Mouse (Mus musculus) ES-E14 (cell line): ENCODE results near the gene Myo19. TPM values are rescaled to one million over a fixed set of nuclear protein-coding genes. Genes with fewer than 3 reads are reported as not detected.
A peak's percentile ranks its signal among the peaks of the same experiment; 100 is the strongest.

Source experiments
- DNase-seq: peaks from one replicate; pipeline ENCODE4 v3.0.0-alpha.2; 2013; ENCODE audit warnings: low read depth, low spot score
- H3K27ac ChIP-seq: 2 replicates; pipeline ENCODE4 v1.5.1; 2012; ENCODE audit warnings: low read depth, mild to moderate bottlenecking, low read length, moderate library complexity, mixed read lengths; ENCODE audit not compliant: poor library complexity, insufficient read depth, severe bottlenecking
- H3K36me3 ChIP-seq: 2 replicates; pipeline ENCODE4 v1.6.1; 2012; ENCODE audit warnings: mild to moderate bottlenecking, low read length, moderate library complexity, mixed read lengths; ENCODE audit not compliant: control insufficient read depth, poor library complexity, insufficient read depth, severe bottlenecking
- H3K4me1 ChIP-seq, 2 experiments: fragments of 150-350 bp in 1 of 2; sonication (generic) in 1 of 2; 2 replicates each; pipeline ENCODE4 v1.6.1; 2012; ENCODE audit warnings: low read length in 2 of 2, mild to moderate bottlenecking in 1 of 2, mixed read lengths in 1 of 2; ENCODE audit not compliant: control insufficient read depth in 2 of 2, insufficient read depth in 2 of 2, poor library complexity in 1 of 2
- H3K4me3 ChIP-seq, 2 experiments: fragments of 150-350 bp in 1 of 2; sonication (generic) in 1 of 2; 2 replicates each; pipeline ENCODE4 v1.5.1; 2012; ENCODE audit warnings: low read length in 2 of 2, low read depth in 1 of 2, mild to moderate bottlenecking in 1 of 2, mixed read lengths in 1 of 2; ENCODE audit not compliant: insufficient read depth in 1 of 2, poor library complexity in 1 of 2, severe bottlenecking in 1 of 2
- H3K9ac ChIP-seq: 2 replicates; pipeline ENCODE4 v1.6.1; 2012; ENCODE audit warnings: low read depth, mild to moderate bottlenecking, low read length, mixed read lengths; ENCODE audit not compliant: poor library complexity, insufficient read depth, severe bottlenecking
- H3K9me3 ChIP-seq: fragments of 150-350 bp; sonication (generic); 2 replicates; pipeline ENCODE4 v1.6.1; 2012; ENCODE audit warnings: low read depth, mild to moderate bottlenecking, low read length; ENCODE audit not compliant: control insufficient read depth, insufficient read depth
- CHD2 ChIP-seq: IDR thresholded peaks from 2 replicates; pipeline ENCODE4 v1.6.1; 2014; ENCODE audit warnings: mild to moderate bottlenecking, low read depth, low read length, inconsistent platforms
- HCFC1 ChIP-seq: IDR thresholded peaks from 2 replicates; pipeline ENCODE4 v1.6.1; 2012; ENCODE audit warnings: low read length, inconsistent platforms, borderline replicate concordance; ENCODE audit not compliant: insufficient read depth
- MAFK ChIP-seq: IDR thresholded peaks from 2 replicates; pipeline ENCODE4 v1.6.1; 2014; ENCODE audit warnings: mild to moderate bottlenecking, low read depth, low read length, inconsistent platforms; ENCODE audit not compliant: insufficient read depth
- ZC3H11A ChIP-seq: IDR thresholded peaks from 2 replicates; pipeline ENCODE4 v1.6.1; 2012; ENCODE audit warnings: low read depth, mild to moderate bottlenecking, inconsistent platforms, low read length, borderline replicate concordance
- ZNF384 ChIP-seq: IDR thresholded peaks from 2 replicates; pipeline ENCODE4 v1.6.1; 2012; ENCODE audit warnings: low read depth, low read length, inconsistent platforms
- in situ Hi-C, 2 experiments: fragments of 600-800 bp; cut with MboI; formaldehyde crosslinking; loops; one replicate each; pipeline ENCODE4 v1.15.1; 2025; ENCODE audit warnings: low sequenced_read_pairs in 2 of 2, inconsistent platforms in 1 of 2; ENCODE audit not compliant: unreplicated experiment in 2 of 2
- total RNA-seq: library from RNA; depleted of rRNA; stranded (reverse); fragments of 300-350 nt; gene quantifications from 2 replicates; pipeline ENCODE4 v1.2.3, GENCODE M21; 2012

Myo19 gene
- total RNA-seq, 1 experiment = 16.2 TPM

DNA sequence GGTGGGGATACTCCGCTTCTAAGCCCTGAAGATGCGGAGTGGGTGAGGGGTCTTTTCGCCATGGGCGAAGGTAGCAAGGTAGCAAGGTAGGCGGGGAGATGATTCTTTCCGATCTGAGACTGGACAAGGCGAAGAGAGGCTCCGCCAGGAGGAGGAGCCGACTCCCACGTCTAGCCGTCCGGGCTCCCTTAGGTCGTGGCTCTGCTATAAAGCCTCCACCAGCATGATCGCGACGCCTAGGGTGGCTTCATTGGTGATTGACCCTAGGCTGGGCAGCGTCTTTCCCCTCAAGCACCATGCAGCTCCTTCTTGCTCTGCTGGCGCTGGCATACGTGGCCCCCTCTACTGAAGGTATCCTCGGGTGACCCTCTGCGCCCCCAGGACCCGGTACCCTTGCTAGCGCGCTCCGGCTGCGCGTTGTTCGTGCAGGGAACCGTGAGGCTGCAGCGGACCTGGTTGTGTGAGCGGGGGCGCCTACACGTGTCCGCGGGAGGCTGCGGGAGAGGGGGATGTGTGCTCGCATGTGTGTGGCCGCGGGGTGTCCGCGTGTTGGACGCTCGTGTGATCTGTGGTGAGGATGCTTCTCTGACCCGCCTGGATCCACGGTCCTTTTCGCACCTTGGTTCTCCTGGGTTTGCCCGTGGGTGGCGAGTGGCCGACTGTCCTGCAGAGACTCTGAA lies 77.8 kb downstream of the Myo19 start, which contains the start of gene Car4:
Car4 (plus strand) TSS at position 196 of the 680 bp plus-strand sequence.
- H3K36me3 ChIP-seq = no peaks in the 10 kb centered on the region
- in situ Hi-C loops = no loop called here
- no peaks in the 10 kb centered on the region for H3K9me3 ChIP-seq
- TF ChIP-seq MAFK (no peak), HCFC1 (no peak), ZC3H11A (no peak), ZNF384 (no peak), CHD2 (no peak)
- peaks cover 0 to 7% of the 10 kb centered on the region in 2 experiments; a peak in 1 of 4 replicates for H3K4me1 ChIP-seq
- H3K4me3 ChIP-seq = peak within 1 kb of the TSS; percentile 64 to 73
- no peak for DNase-seq
- H3K9ac ChIP-seq = peak within 1 kb of the TSS; percentile 59; the same call in 1 of the 2 replicates
- no peak within 1 kb of the TSS for H3K27ac ChIP-seq

DNA sequence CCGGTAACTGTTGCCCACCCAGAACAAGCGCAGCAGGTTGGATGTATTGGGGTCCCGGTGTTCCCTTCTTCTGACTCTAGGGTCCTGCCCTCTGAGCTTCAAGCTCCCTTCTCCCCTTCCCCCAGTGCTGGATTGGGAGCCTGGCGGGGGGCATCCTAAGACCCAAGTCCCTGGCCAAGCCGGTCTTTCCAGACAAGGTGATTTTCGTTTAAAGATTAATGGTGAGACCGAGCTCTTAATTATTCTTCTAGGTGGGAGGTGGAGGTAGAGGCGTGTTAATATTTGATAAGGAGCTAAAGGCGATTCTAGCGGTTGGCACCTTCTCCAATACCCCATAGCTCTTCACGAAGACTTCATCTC lies 78.3 kb downstream of the Myo19 start:
- Histone ChIP-seq H3K9ac (peak overlapping the region; percentile 59; the same call in 1 of the 2 replicates), H3K4me1 (peaks cover 0 to 7% of the 10 kb centered on the region in 2 experiments; a peak in 1 of 4 replicates), H3K4me3 (peak overlapping the region; percentile 64 to 73), H3K9me3 (no peaks in the 10 kb centered on the region), H3K36me3 (no peaks in the 10 kb centered on the region), H3K27ac (no peak overlapping the region)
- DNase-seq = no peak
- in situ Hi-C loops = no loop called here
- TF ChIP-seq ZNF384 (no peak), ZC3H11A (no peak), HCFC1 (no peak), CHD2 (no peak), MAFK (no peak)

DNA sequence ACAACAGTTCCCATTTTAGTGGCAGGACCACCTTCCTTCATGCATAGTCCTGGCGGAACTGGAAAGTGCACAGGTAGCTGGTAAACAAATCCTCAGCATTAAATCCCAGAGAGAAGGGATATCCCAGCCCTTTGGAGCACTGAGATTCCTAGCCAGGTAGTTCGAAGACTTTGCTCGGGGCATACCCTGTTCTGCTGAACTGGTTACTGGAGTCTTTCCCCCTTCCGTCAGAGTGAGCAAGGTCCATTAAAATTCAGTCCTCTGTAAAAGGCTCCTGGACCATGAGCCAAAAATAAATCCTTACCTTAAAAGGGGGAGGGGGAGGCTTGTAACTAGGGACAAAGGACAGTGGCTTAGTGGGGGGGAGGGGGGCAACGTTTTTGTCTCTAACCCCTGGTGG lies 79.2 kb downstream of the Myo19 start:
- in situ Hi-C loops = no loop called here
- TF ChIP-seq MAFK = no peak
- no peak for TF ChIP-seq ZNF384
- TF ChIP-seq ZC3H11A = no peak
- Histone ChIP-seq H3K4me1 (peaks cover 0 to 7% of the 10 kb centered on the region in 2 experiments; a peak in 1 of 4 replicates), H3K4me3 (no peak overlapping the region; a peak in 1 of 4 replicates), H3K27ac (no peak overlapping the region), H3K36me3 (peaks cover 5% of the 10 kb centered on the region; the same call in 1 of the 2 replicates), H3K9me3 (no peaks in the 10 kb centered on the region), H3K9ac (no peak overlapping the region)
- no peak for DNase-seq

DNA sequence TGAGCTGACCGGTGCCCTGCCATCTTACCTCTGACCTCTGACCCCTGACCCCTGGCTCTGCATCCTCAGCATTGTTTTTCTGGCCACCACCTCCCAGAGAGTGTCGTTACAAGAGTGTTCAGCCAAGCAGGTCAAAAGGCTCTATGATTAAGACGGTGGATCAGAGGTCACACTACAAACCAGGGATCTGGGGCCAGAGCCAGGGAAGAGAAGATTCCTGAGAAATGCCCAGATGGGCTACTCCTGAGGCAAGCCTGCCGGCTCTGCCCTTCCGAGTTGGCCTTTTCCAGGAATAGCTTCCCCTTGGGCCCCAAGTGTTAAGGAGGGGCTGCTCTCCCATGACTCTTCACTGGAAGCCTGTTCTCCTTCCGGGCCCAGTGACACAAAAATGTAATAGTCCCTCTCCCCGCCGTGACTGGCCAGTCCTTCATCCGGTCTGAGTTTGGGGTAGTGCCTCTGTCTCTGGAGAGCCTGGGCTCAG lies 79.8 kb downstream of the Myo19 start:
- in situ Hi-C loops = no loop called here

DNA sequence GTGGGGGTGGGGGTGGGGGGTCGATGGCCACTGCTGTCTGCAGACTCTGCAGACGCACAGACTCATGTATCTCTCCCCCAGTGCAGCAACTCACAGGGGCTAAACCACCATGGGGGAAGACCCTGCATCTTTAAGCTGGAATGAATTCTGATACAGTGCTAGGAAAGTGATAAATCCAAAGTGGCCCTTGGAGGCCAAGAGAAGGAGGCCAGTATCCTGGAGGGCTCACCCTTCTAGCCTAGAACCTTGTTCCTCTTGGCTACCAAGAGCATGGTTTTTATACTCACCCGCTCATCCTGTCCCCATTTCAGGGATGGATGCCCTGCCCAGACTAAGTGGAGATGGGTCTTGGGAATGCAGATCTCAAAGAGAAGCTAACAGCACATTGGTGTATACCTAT lies 80.3 kb downstream of the Myo19 start:
- H3K27ac ChIP-seq = no peak overlapping the region
- no peak overlapping the region for H3K4me3 ChIP-seq
- H3K9ac ChIP-seq = no peak overlapping the region
- in situ Hi-C loops = no loop called here
- DNase-seq = no peak
- no peaks in the 10 kb centered on the region for H3K9me3 ChIP-seq
- H3K36me3 ChIP-seq = peaks cover 7% of the 10 kb centered on the region; the same call in 1 of the 2 replicates
- H3K4me1 ChIP-seq = peaks cover 0 to 7% of the 10 kb centered on the region in 2 experiments; a peak in 1 of 4 replicates
- TF ChIP-seq CHD2 (no peak), MAFK (no peak), ZNF384 (no peak), ZC3H11A (no peak), HCFC1 (no peak)

More for the DNA sequence above, 79.8 kb downstream of the Myo19 start:
- no peak overlapping the region for H3K9ac ChIP-seq
- H3K36me3 ChIP-seq = peaks cover 5% of the 10 kb centered on the region; the same call in 1 of the 2 replicates
- DNase-seq = no peak
- H3K4me3 ChIP-seq = no peak overlapping the region
- peaks cover 0 to 7% of the 10 kb centered on the region in 2 experiments; a peak in 1 of 4 replicates for H3K4me1 ChIP-seq
- no peak for TF ChIP-seq ZNF384
- TF ChIP-seq CHD2 = no peak
- no peak for TF ChIP-seq MAFK
- TF ChIP-seq ZC3H11A = no peak
- TF ChIP-seq HCFC1 = no peak
- no peak overlapping the region for H3K27ac ChIP-seq
- no peaks in the 10 kb centered on the region for H3K9me3 ChIP-seq
